8 mouse cellular contexts compared by ENCODE assay signal in the genomic region with DNA sequence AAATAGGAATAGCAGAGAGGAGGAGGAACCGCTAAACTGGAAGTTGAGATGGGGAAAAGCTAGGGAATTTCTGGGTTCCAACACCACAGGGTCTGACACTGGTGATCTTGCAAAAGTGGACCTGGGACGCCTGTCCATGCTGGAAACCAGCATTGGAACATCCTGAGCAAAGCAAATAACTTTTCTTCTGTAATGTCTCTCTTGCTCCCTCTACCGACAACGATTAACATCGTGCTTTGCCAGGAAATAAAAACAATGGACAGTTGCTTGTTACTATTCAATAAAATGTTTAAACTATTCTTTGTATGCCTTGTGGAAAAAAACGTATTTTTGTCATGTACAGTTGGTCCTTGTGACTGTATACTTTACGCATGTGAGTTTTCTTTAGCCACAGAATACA.
DNase-seq lines count a peak whose midpoint lies in the region; ATAC-seq lines count a peak whose summit lies in the region.

No protein-coding gene starts in this region.

- peak; percentile 1 for DNase-seq in CD4-positive, CD25-positive, alpha-beta regulatory T cell, adult 2 months (ENCODE audit: low read depth, low spot score)
- DNase-seq in kidney, adult 8-10 months, result peak; percentile 4 to 29
- no peak for DNase-seq in kidney, adult 11 months
- peak; percentile 33 for DNase-seq in MN1 (ENCODE audit: low spot score)
- peak; percentile 20 for DNase-seq in hindlimb bud, embryonic 11.5 days (ENCODE audit: extremely low spot score, low read depth, low spot score)
- no peak for DNase-seq in gastrocnemius, postnatal 25 days
- DNase-seq in lung, postnatal 4 days, result no peak

- ATAC-seq in CD4-positive, CD25-positive, alpha-beta regulatory T cell, adult 4 months, result no peak

Comparison
In these comparisons a context has a peak if more than half of its experiments do, and no peak if none do; other contexts are left out.
1. DNase-seq: peak in CD4-positive, CD25-positive, alpha-beta regulatory T cell, adult 2 months (single experiment), kidney, adult 8-10 months (2 of 2), MN1 (single experiment) and hindlimb bud, embryonic 11.5 days (single experiment); none in kidney, adult 11 months (single experiment), gastrocnemius, postnatal 25 days (single experiment) and lung, postnatal 4 days (0 of 2).